Mouse (Mus musculus) hindbrain, embryonic 10.5 days (tissue): ENCODE data around the gene Acmsd. TPM values are rescaled to one million over a fixed set of nuclear protein-coding genes. Genes with fewer than 3 reads are reported as not detected.

Experiments
- polyA plus RNA-seq: library from polyadenylated mRNA; unstranded; fragments of >200 nt; fragmentation: Nextera tagmentation; extraction: Ambion mirVana; gene quantifications from 2 replicates; pipeline ENCODE4 v1.2.1, GENCODE M21; 2016

The Acmsd gene
- polyA plus RNA-seq, 1 experiment from 2014 or later: 0.27 TPM

Other genes starting within 250 kb of the Acmsd start
- 12.4 and 28.8 TPM in 2 replicates for gene Tmem163, start 49.9 kb upstream of the Acmsd start, polyA plus RNA-seq
- 82.9 and 98.9 TPM in 2 replicates for gene Ccnt2, start 44.8 kb downstream of the Acmsd start, polyA plus RNA-seq
- gene Map3k19, start 125.6 kb downstream of the Acmsd start, polyA plus RNA-seq: 0.15 and 0.76 TPM in 2 replicates
- gene Rab3gap1, start 139.4 kb downstream of the Acmsd start, polyA plus RNA-seq: 15.0 and 15.8 TPM in 2 replicates